Mouse (Mus musculus) liver, adult (tissue): Measurements from ENCODE around the gene Pacsin3.

Experiments used
- GATA4 ChIP-seq: IDR thresholded peaks from 2 replicates; pipeline ENCODE4 v1.6.1; 2014; ENCODE audit warnings: mild to moderate bottlenecking, low read length; ENCODE audit not compliant: insufficient replicate concordance

Gene Pacsin3

DNA sequence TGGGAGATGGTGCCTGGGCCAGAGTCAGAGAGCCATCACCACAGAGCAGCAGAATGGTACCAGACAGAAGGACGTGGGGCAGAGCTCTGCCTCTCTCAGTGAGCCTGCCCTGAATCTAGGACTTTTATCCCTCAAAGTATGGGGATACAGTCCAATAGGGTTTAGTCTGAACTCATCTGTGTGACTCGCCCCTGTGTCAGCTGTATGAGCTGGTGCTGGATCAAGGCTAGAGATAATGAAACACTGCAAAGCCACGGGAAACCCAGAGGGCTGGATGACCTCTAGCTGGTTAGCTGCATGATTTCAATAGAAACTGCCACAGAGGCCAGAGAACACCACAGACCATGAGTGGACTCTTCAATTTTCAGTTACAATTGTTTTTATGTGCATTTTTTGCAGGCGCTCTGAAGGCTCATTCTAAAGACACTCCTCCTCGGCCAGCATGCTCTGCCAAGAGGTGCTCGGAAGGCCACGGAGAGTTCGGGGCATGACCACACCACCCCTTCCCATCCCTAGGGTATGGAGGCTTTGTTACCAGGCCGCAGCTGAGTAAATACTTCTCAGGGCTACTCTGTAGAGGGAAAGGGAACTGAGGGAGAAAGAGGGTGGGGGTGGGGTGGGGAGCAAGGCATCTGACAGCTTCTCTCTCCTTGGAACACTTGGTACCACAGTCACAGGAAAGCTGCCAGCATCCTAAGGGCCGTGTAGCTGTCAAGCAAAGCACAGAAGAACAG lies 57.0 kb downstream of the Pacsin3 start:
- no peak for TF ChIP-seq GATA4

DNA sequence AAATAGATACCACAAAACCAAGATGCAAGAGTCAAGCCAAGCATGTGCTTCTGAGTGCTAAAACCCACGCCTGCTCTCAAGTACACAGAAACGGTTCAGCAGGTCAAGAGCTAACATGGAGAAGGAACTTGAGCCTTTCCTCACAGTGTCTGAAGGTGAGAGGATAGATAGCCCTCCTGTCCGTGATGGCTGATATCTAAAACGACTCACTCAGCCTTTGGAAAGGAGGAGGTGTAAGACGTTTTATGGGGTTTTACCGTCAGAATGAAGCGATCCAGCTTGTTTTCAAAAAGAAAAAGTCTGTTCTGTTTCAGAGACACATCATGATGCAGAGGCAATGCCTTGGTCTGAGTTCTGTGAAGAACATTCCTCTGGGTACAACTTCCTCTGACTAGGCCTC lies 58.4 kb downstream of the Pacsin3 start:
- no peak for TF ChIP-seq GATA4
